Mouse (Mus musculus) regulatory T cell (primary cell): ENCODE data around the gene Tln1.
"Not testable (repeated sequence)": the region's sequence is repeated elsewhere in the genome, so short reads cannot be mapped to it uniquely, and the experiment has no call there.

Experiments
- in situ Hi-C: fragments of 300-600 bp; cut with MboI, MseI; formaldehyde crosslinking; loops from one replicate; pipeline ENCODE4 v1.15.1; 2025; ENCODE audit warnings: high pct_unique_total_duplicates

Tln1 gene

GRCm38 (mm10) chr4:43561997-43562768, at the start of gene Tln1, which contains the start of gene Creb3:
Gene Tln1, minus strand, starts transcription at chr4:43562691.
Gene Creb3, plus strand, starts transcription at chr4:43562332.
- in situ Hi-C loops, result loop anchor here (5.0 kb wide), 1 partner anchor 535 kb away; the partner anchor contains the start of gene Pigo

- in situ Hi-C loops, result no loop called here
Observed at GRCm38 (mm10) chr4:43604751-43605685, 42.5 kb upstream of the Tln1 start.

DNA sequence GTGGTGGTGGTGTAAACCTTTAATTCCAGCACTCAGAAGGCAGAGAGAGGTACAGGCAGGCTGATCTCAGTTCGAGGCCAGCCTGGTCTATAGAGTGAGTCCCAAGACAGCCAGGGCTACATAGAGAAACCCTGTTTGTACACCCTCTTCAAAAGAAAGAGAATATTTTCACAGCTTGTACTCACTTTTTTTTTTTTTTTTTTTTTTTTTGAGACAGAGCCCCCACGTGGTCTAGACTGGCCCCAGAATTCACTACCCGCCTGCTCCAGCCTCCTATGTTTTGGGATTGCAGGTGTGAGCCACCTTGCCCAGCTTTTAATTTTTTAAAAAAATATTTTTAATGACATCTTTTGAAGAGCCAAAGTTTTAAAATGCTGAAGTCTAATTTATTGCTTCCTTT, 41.6 kb upstream of the Tln1 start:
- in situ Hi-C loops, result no loop called here

GRCm38 (mm10) chr4:43600195-43600934, 37.9 kb upstream of the Tln1 start:
- in situ Hi-C loops, result no loop called here

DNA sequence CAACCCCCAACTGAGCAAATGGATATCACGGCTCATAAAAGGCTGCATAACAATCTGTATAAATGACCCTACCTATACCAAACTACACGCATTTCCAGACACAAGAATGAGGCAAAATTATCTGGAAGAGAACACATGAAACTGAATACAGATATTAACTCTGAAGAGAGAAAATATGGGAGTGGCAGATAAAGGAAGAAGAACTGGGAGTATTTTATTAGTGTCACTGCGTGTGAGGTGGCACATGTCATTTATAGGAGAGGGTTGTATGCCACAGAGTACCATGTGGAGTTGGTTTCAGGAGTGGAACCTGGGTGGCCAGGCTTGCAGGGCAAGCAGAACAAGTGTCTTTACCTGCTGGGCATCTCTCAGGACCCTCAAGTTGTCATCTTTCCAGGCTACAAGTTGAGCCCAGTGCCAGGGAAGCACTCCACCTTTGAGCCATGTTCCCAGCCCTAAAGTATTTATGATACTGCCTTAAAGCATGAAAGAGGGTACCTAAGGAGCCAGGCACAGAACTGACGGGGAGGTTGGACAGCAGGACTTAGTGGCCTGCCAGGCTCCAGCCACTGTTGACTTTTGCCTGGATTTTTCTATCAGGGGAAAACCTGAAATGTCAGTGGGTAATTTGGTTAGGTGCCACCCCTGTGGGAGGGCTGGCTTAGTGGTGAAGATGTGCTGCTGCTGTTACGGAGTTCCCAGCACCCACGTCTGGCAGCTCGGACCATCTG, 36.3 kb upstream of the Tln1 start:
- in situ Hi-C loops, result no loop called here

DNA sequence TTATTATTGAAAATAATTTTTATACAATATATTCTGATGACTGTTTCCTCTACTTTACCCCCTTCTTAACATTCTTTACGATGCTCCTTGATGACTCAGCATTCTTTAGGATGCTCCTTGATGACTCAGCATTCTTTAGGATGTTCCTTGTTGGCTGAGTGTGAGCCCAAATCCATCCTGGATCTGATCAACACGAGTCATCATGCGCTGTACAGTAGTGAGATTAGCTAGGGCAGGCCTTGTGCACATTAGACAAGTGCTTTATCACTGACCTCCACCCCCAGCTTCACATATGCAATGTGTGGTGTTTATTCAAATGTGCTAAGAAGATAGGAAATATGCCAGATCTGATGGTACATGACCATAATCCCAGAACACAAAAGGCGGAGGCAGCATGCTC, 35.7 kb upstream of the Tln1 start:
- in situ Hi-C loops, result no loop called here

DNA sequence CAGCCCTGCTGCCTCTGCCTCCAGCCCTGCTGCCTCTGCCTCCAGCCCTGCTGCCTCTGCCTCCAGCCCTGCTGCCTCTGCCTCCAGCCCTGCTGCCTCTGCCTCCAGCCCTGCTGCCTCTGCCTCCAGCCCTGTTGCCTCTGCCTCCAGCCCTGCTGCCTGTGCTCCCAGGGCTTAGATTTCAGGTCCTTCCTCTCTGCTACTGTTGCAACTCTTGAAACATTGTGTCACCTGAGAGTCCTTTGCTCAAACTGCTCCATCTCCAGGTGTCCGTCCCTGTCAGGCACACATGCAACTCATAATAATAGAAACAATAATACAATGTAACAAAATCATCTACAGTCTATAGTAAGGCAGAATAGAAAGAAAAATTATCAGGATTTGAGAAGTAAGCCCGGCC, 34.1 kb upstream of the Tln1 start:
- in situ Hi-C loops, result not testable (repeated sequence)

GRCm38 (mm10) chr4:43593453-43593852, 31.0 kb upstream of the Tln1 start:
- in situ Hi-C loops, result no loop called here

- in situ Hi-C loops, result no loop called here
Observed at GRCm38 (mm10) chr4:43591961-43592360, 29.5 kb upstream of the Tln1 start.

GRCm38 (mm10) chr4:43591543-43591942, 29.1 kb upstream of the Tln1 start:
- in situ Hi-C loops, result no loop called here

DNA sequence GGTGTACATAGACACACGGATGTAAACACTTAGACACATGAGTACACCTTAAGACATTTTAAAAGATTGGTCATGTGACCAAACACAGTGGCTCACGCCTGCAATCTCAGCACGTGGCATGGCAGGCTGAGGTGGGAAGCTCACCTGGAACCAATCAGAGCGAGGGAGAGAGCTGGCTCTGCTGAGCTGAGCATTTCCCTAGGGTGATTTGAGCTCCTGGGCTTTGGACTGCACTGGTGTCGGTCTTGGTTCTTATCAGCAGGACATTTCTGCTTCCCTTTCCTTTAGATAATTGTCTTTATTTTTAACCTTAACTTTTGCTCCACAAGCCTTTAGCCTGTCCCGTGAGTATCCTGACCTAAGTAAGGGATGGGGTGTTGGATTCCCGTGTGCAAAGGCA, 25.2 kb upstream of the Tln1 start:
- in situ Hi-C loops, result no loop called here

- in situ Hi-C loops, result no loop called here
Observed at GRCm38 (mm10) chr4:43586411-43586810, 23.9 kb upstream of the Tln1 start.

- in situ Hi-C loops, result no loop called here
Observed at GRCm38 (mm10) chr4:43585682-43586081, 23.2 kb upstream of the Tln1 start.

DNA sequence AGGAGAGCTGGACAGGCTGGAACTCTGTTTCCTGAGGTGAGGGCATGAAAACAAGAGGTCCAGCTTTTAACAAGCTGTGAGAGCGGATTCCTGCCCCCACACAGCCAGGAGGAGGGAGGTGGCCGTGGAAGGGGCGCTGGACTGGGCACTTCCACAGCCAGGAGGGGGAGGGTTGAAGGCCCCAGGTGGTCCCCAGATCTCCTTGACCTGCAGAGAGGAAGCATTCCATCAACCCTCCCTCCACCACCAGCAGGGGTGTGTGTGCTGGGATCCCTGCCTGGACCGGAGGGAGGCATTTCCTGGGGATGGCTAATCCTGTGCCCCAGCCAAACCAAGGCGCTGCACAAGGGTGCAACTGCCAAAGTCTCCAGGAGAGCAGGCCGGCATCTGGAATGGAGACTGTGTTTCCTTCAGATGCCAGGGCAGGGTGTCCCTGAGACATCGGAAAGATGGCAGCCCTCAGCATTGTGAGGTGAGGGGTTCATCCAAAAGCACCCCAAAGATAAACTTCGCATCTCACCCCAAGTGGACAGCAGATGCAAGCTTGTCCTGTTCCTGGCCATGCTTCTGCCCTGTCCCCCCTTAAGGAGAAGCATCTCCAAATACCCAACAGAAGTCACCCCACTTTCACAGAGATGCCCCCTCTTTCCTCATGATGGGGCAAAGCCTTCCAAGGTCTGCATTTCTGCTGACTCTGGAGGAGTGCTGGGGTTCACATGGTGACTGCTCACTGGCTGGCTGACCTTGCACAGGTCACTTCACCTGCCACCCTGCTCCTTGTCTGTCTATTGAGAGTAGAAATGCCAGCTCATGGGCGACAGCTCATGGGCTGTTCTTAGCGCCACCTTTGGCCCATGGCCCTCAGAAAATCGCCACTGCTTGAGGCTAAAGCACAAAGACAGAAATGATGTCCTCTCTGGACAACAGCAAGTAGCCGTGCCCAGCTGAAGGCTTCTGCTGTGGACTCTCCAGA, 22.2 kb upstream of the Tln1 start, which contains the start of gene Msmp:
Gene Msmp, minus strand, starts transcription at position 51 of the 973 bp plus-strand sequence.
- in situ Hi-C loops, result no loop called here

DNA sequence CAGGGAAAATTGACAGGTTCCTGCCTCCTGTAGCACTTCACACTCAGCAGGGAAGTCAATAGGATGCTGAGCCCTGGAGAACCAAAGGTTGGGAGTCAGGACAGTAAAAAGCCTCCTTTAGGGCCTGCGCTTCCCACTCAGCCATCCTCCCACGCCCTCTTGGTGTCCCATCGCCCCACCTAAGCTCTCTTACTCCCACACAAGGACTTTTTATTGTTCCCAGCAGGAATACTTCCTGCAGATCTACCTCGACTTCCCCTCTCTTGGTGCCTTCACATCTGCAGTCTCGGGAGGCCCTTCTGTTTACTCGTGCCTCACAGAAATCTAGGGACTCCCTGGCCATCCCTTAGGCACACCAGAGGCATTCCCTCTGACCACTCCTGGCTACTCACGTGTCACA, 20.9 kb upstream of the Tln1 start:
- in situ Hi-C loops, result no loop called here

DNA sequence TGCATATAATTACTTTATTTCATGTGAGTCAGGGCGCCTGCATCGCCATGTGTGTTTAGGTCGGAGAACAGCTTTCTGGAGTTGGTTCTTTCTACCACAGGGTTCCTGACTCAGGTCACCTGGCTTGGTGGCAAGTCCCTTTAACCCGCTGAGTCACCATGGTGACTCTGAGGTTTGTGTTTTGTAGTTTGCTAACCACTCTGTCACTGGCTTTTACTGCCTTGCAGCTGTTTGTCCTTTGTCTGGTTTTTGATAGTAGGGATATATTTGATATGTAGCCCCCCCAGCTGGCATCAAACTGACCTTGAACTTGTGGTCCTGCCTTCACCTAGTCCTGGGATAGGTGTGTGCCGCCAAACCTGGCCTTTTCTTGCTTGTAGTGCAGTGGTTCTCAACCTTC, 19.8 kb upstream of the Tln1 start:
- in situ Hi-C loops, result no loop called here

DNA sequence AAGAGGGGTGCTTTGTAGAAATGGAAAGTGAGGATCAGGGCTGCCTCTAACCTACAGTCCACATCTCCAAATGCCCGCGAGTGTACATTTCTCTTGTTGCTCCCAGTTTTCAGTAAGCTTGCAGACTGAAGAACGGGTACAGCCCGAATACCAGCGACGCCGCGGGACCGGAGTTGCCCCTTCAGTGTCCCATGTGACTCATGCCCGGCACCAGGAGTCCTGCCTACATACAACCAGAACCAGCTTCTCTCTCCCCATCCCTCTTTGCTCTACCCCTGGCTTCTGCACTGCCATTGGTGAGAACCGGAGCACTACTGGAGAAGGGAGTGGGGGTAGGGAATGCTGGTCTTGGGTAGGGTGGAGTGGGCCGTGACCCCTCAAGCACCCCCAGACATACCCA, 18.9 kb upstream of the Tln1 start:
- in situ Hi-C loops, result no loop called here

- in situ Hi-C loops, result no loop called here
Observed at GRCm38 (mm10) chr4:43580721-43581120, 18.2 kb upstream of the Tln1 start.

- in situ Hi-C loops, result loop anchor here (5.0 kb wide), 1 partner anchor 78 kb away; the partner anchor contains the start of gene Hint2
Observed at GRCm38 (mm10) chr4:43579731-43580130, 17.2 kb upstream of the Tln1 start.

DNA sequence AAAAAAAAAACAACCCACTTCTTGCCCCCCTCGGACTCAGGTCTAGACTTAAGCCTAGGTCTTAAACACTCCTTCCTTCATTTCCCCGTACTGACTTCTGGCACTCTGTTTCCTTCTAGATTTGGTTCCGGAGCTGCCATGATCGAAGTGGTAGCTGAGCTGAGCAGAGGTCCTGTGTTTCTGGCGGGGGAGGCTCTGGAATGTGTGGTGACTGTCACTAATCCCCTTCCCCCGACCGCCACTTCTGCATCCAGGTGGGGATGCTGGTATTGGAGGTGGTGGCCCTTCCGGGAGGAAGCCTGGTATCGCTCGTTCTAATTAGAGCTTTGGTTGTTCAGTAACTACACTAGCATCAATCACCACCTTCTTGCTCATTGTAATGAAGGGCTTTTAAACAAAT, 16.8 kb upstream of the Tln1 start:
- in situ Hi-C loops, result loop anchor here (5.0 kb wide), 1 partner anchor 78 kb away; the partner anchor contains the start of gene Hint2
